Mouse (Mus musculus): Measurements from ENCODE around the gene Ugcg.

GRCm38 (mm10) chr4:59197078-59197424, 8.0 kb downstream of the Ugcg start:
- TF ChIP-seq CTCF (conservative IDR thresholded peaks at IDR 0.05; ENCODE audit: low read length) (no peak), NANOG (IDR thresholded peaks at IDR 0.05; ENCODE audit: borderline replicate concordance, low read length) (no peak), POU5F1 (IDR thresholded peaks at IDR 0.05; ENCODE audit: borderline replicate concordance, low read length) (no peak)

Data from E14TG2a.4 (cell line).